Mouse (Mus musculus): ENCODE data around the gene Aoc1.

DNA sequence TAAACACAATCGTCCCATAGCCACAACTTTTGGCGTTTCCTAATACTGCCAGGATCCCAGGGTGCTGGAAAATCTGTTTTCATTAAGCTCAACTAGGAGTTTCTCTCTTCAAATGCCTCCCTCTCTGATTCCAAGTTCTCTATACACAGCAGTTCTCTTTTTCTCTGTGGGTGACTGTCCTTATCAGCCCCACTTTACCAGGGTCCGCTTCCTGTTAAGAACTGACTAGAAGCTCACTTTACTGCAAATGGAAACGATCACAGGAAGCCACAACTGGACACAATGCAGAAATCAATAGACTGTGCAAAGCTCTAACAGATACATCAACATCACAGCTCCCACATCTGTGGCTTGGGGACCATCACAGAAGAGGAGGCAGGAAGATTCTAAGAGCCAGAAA is 21.5 kb downstream of the Aoc1 start:
- TF ChIP-seq GATA1 (IDR thresholded peaks at IDR 0.05; ENCODE audit: borderline replicate concordance, low read length), result no peak
- TF ChIP-seq FLI1 (IDR thresholded peaks at IDR 0.05; ENCODE audit: low read length), result no peak

Measured in megakaryocyte, embryonic 14.5 days (primary cell).